Comparison of ENCODE assay signal across 8 mouse cellular contexts in the genomic region with DNA sequence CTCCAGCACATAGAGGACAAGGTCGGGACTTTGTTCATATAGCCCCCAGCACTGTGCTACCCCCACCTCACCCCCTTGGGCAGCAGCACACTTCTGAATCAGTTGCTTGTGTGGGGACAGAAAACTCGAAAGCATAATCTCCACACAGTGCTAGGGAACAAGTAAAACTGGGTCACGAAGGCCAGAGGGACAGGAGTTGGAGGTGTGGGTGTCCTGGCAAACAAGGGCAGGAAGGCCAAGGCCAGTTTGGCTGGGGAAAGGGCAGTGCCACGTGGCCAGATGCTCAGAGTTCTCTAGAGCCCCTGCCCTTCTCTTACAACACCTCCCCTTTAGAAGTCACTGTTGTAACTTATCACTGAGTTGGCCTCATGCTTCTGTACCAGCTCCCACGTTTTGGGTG. TPM values are rescaled to one million over a fixed set of nuclear protein-coding genes. Genes with fewer than 3 reads are reported as not detected.
DNase-seq lines count a peak whose midpoint lies in the region; ATAC-seq and TF ChIP-seq lines count a peak whose summit lies in the region.

No protein-coding gene starts in this region.

- peak; percentile 61 for TF ChIP-seq POLR2A in myocyte (IDR thresholded peaks at IDR 0.05; ENCODE audit: insufficient read length, low read depth)

- H3K4me3 ChIP-seq in heart, embryonic 10.5 days, result no peak overlapping the region
- H3K4me3 ChIP-seq in heart, embryonic 14.5 days (ENCODE audit: control insufficient read depth in 1 of 2, insufficient read depth in 1 of 2, low read depth in 1 of 2, low read length in 2 of 2), result peak overlapping the region in 1 of 2 experiments; percentile 6; a peak in 1 of 4 replicates
- H3K4me3 ChIP-seq in myocyte, result peak overlapping the region; percentile 94
- no peak overlapping the region for H3K4me3 ChIP-seq in midbrain, postnatal 0 days (ENCODE audit: low read depth, low read length)

- intact Hi-C loops in heart, postnatal 25 days (cut with DNase I), result loop anchor here (2.0 to 10.0 kb wide), 2 partner anchors 73 to 165 kb away; no protein-coding TSS in a partner anchor

- peak overlapping the region; percentile 95 for H3K9ac ChIP-seq in heart, embryonic 14.5 days (ENCODE audit: low read length)
- no peak overlapping the region for H3K9ac ChIP-seq in midbrain, postnatal 0 days (replicated peaks; ENCODE audit: low read length, poor library complexity, severe bottlenecking)

- H3ac ChIP-seq in myocyte (ENCODE audit: control insufficient read depth, insufficient read length), result peak overlapping the region; percentile 41

- no peaks in the 10 kb centered on the region for H3K27me3 ChIP-seq in heart, embryonic 10.5 days (ENCODE audit: insufficient read depth, poor library complexity, severe bottlenecking)
- H3K27me3 ChIP-seq in heart, embryonic 14.5 days (ENCODE audit: control insufficient read depth, insufficient read depth, low read length), result no peaks in the 10 kb centered on the region
- H3K27me3 ChIP-seq in myocyte (ENCODE audit: control insufficient read depth, insufficient read depth, insufficient read length), result no peaks in the 10 kb centered on the region
- H3K27me3 ChIP-seq in midbrain, postnatal 0 days (ENCODE audit: insufficient read depth, low read length), result no peaks in the 10 kb centered on the region

- H3K9me3 ChIP-seq in heart, embryonic 10.5 days, result no peaks in the 10 kb centered on the region
- H3K9me3 ChIP-seq in heart, embryonic 14.5 days (ENCODE audit: control insufficient read depth, low read length), result no peaks in the 10 kb centered on the region
- no peaks in the 10 kb centered on the region for H3K9me3 ChIP-seq in midbrain, postnatal 0 days (ENCODE audit: low read length)

- peaks cover 71% of the 10 kb centered on the region for H3K4me1 ChIP-seq in heart, embryonic 10.5 days
- peaks cover 22 to 71% of the 10 kb centered on the region in 2 experiments for H3K4me1 ChIP-seq in heart, embryonic 14.5 days (ENCODE audit: control insufficient read depth in 2 of 2, insufficient read depth in 2 of 2, low read length in 2 of 2)
- H3K4me1 ChIP-seq in midbrain, postnatal 0 days (ENCODE audit: insufficient read depth, low read length), result peaks cover 18% of the 10 kb centered on the region

- peak overlapping the region; percentile 91; the same call in 1 of the 2 replicates for H3K4me2 ChIP-seq in heart, embryonic 14.5 days (ENCODE audit: low read length)
- H3K4me2 ChIP-seq in myocyte (ENCODE audit: low read depth), result peak overlapping the region; percentile 97
- H3K4me2 ChIP-seq in midbrain, postnatal 0 days (ENCODE audit: low read depth, low read length, poor library complexity, severe bottlenecking), result no peak overlapping the region

- WGBS in heart, embryonic 10.5 days, result 59% methylated on average over 5 of the region's 5 CpGs
- 39% methylated on average over 5 of the region's 5 CpGs for whole genome bisulfite sequencing in heart, embryonic 14.5 days
- WGBS in midbrain, postnatal 0 days, result 66% methylated on average over 5 of the region's 5 CpGs

- H3K27ac ChIP-seq in heart, embryonic 10.5 days, result no peak overlapping the region
- no peak overlapping the region for H3K27ac ChIP-seq in heart, embryonic 14.5 days (replicated peaks in 1 of 2; ENCODE audit: control insufficient read depth in 1 of 2, insufficient read depth in 1 of 2, low read depth in 2 of 2, low read length in 2 of 2)
- H3K27ac ChIP-seq in midbrain, postnatal 0 days (ENCODE audit: low read depth, low read length), result no peak overlapping the region

- peaks cover 13% of the 10 kb centered on the region; the same call in 1 of the 2 replicates for H3K36me3 ChIP-seq in heart, embryonic 10.5 days
- peaks cover 10% of the 10 kb centered on the region; the same call in 1 of the 2 replicates for H3K36me3 ChIP-seq in heart, embryonic 14.5 days (ENCODE audit: control insufficient read depth, insufficient read depth, low read length)
- no peaks in the 10 kb centered on the region for H3K36me3 ChIP-seq in myocyte (ENCODE audit: control insufficient read depth, insufficient read depth)
- H3K36me3 ChIP-seq in midbrain, postnatal 0 days (ENCODE audit: insufficient read depth, low read length), result no peaks in the 10 kb centered on the region

- peaks cover 92% of the 10 kb centered on the region for H3K79me2 ChIP-seq in myocyte (ENCODE audit: control insufficient read depth, insufficient read depth)

- DNase-seq in heart, embryonic 10.5 days (ENCODE audit: low spot score), result peak; percentile 64
- DNase-seq in heart, postnatal 25 days (ENCODE audit: low spot score), result no peak
- peak; percentile 2 for DNase-seq in thymus, postnatal 14 days
- DNase-seq in thymus, postnatal 0 days (ENCODE audit: low spot score), result no peak
- DNase-seq in midbrain, postnatal 0 days (ENCODE audit: low spot score), result no peak

- TF ChIP-seq CTCF in midbrain, postnatal 0 days (IDR thresholded peaks at IDR 0.05), result no peak

- no peak for ATAC-seq in heart, embryonic 14.5 days (ENCODE audit: insufficient number of reproducible peaks, insufficient read depth, low FRiP score, low read depth)
- ATAC-seq in granulocyte monocyte progenitor cell, adult 5-6 weeks (replicated peaks; ENCODE audit: poor library complexity, severe bottlenecking), result no peak
- ATAC-seq in midbrain, postnatal 0 days (ENCODE audit: low FRiP score), result no peak

TF ChIP-seq in myocyte, 11 proteins besides CTCF, POLR2A, EP300 and RAD21:
- TF ChIP-seq POLR2AphosphoS2 (IDR thresholded peaks at IDR 0.05; ENCODE audit: insufficient read length, low read depth) (peak; percentile 66), MAX (IDR thresholded peaks at IDR 0.05; ENCODE audit: low read depth) (no peak)

RNA-seq across cellular contexts. Expression of gene Atf5, which starts 3.4 kb away (rescaled TPM):
- polyA plus RNA-seq in heart, embryonic 10.5 days (2016; fragmentation: Nextera tagmentation; extraction: Ambion mirVana), result 1.7 and 3.3 TPM in 2 replicates
- 10 to 100 TPM; 63.7 to 64.5 TPM for total RNA-seq in heart, postnatal 25 days (2021)
- polyA plus RNA-seq in thymus, postnatal 0 days (2015; fragmentation: Nextera tagmentation; extraction: Ambion mirVana), result 3.4 and 3.7 TPM in 2 replicates
- 1.8 and 1.9 TPM in 2 replicates for polyA plus RNA-seq in heart, embryonic 14.5 days (2014; fragmentation: Nextera tagmentation; extraction: Ambion mirVana)
- polyA plus RNA-seq in myocyte (2012; fragmentation: generic; extraction: Trizol), result 939 TPM
- total RNA-seq in granulocyte monocyte progenitor cell, adult 5-6 weeks (2014; fragmentation: Nextera tagmentation), result 5.6 and 8.5 TPM in 2 replicates
- total RNA-seq in granulocyte monocyte progenitor cell, adult 5-6 weeks (2017), result 3.8 and 6.8 TPM in 2 replicates
- 4.8 and 6.8 TPM in 2 replicates for total RNA-seq in midbrain, postnatal 0 days (2014; rRNA removed)
- polyA plus RNA-seq in midbrain, postnatal 0 days (2015; fragmentation: Nextera tagmentation; extraction: Ambion mirVana), result 3.4 and 3.7 TPM in 2 replicates

RNA-seq across cellular contexts. Expression of gene Il4i1, which starts 3.7 kb away (rescaled TPM):
- polyA plus RNA-seq in heart, embryonic 10.5 days (2016; fragmentation: Nextera tagmentation; extraction: Ambion mirVana), result 0.41 and 1.3 TPM in 2 replicates
- total RNA-seq in heart, postnatal 25 days (2021), result 1 to 10 TPM in 1 of 2 experiments, under 1 TPM in 1; 0.62 to 2.2 TPM
- polyA plus RNA-seq in thymus, postnatal 0 days (2015; fragmentation: Nextera tagmentation; extraction: Ambion mirVana), result 23.6 and 28.0 TPM in 2 replicates
- polyA plus RNA-seq in heart, embryonic 14.5 days (2014; fragmentation: Nextera tagmentation; extraction: Ambion mirVana), result 0.77 and 0.91 TPM in 2 replicates
- polyA plus RNA-seq in myocyte (2012; fragmentation: generic; extraction: Trizol), result 1.9 TPM
- 1.2 TPM in 1 of 2 replicates, not detected in the other for total RNA-seq in granulocyte monocyte progenitor cell, adult 5-6 weeks (2014; fragmentation: Nextera tagmentation)
- total RNA-seq in granulocyte monocyte progenitor cell, adult 5-6 weeks (2017), result 0.15 and 0.22 TPM in 2 replicates
- not detected in 2 replicates for total RNA-seq in midbrain, postnatal 0 days (2014; rRNA removed)
- polyA plus RNA-seq in midbrain, postnatal 0 days (2015; fragmentation: Nextera tagmentation; extraction: Ambion mirVana), result 0.62 and 1.1 TPM in 2 replicates

RNA-seq across cellular contexts. Expression of gene Nup62, which starts 4.0 kb away (rescaled TPM):
- 128 and 132 TPM in 2 replicates for polyA plus RNA-seq in heart, embryonic 10.5 days (2016; fragmentation: Nextera tagmentation; extraction: Ambion mirVana)
- total RNA-seq in heart, postnatal 25 days (2021), result 10 to 100 TPM; 26.0 to 28.6 TPM
- 88.1 and 109 TPM in 2 replicates for polyA plus RNA-seq in thymus, postnatal 0 days (2015; fragmentation: Nextera tagmentation; extraction: Ambion mirVana)
- polyA plus RNA-seq in heart, embryonic 14.5 days (2014; fragmentation: Nextera tagmentation; extraction: Ambion mirVana), result 41.5 and 41.7 TPM in 2 replicates
- polyA plus RNA-seq in myocyte (2012; fragmentation: generic; extraction: Trizol), result 77.0 TPM
- total RNA-seq in granulocyte monocyte progenitor cell, adult 5-6 weeks (2014; fragmentation: Nextera tagmentation), result 81.8 and 83.0 TPM in 2 replicates
- 120 and 167 TPM in 2 replicates for total RNA-seq in granulocyte monocyte progenitor cell, adult 5-6 weeks (2017)
- 51.4 and 65.9 TPM in 2 replicates for total RNA-seq in midbrain, postnatal 0 days (2014; rRNA removed)
- 45.8 and 46.9 TPM in 2 replicates for polyA plus RNA-seq in midbrain, postnatal 0 days (2015; fragmentation: Nextera tagmentation; extraction: Ambion mirVana)

RNA-seq across cellular contexts. Expression of gene Akt1s1, which starts 28.9 kb away (rescaled TPM):
- polyA plus RNA-seq in heart, embryonic 10.5 days (2016; fragmentation: Nextera tagmentation; extraction: Ambion mirVana), result 102 and 103 TPM in 2 replicates
- total RNA-seq in heart, postnatal 25 days (2021), result 10 to 100 TPM; 61.8 to 75.9 TPM
- 47.3 and 49.2 TPM in 2 replicates for polyA plus RNA-seq in thymus, postnatal 0 days (2015; fragmentation: Nextera tagmentation; extraction: Ambion mirVana)
- 33.4 and 61.6 TPM in 2 replicates for polyA plus RNA-seq in heart, embryonic 14.5 days (2014; fragmentation: Nextera tagmentation; extraction: Ambion mirVana)
- polyA plus RNA-seq in myocyte (2012; fragmentation: generic; extraction: Trizol), result 200 TPM
- 18.2 and 25.0 TPM in 2 replicates for total RNA-seq in granulocyte monocyte progenitor cell, adult 5-6 weeks (2014; fragmentation: Nextera tagmentation)
- total RNA-seq in granulocyte monocyte progenitor cell, adult 5-6 weeks (2017), result 22.8 and 26.5 TPM in 2 replicates
- 104 and 120 TPM in 2 replicates for total RNA-seq in midbrain, postnatal 0 days (2014; rRNA removed)
- polyA plus RNA-seq in midbrain, postnatal 0 days (2015; fragmentation: Nextera tagmentation; extraction: Ambion mirVana), result 89.1 and 91.0 TPM in 2 replicates

RNA-seq across cellular contexts. Expression of gene Tbc1d17, which starts 29.0 kb away (rescaled TPM):
- polyA plus RNA-seq in heart, embryonic 10.5 days (2016; fragmentation: Nextera tagmentation; extraction: Ambion mirVana), result 56.9 and 67.3 TPM in 2 replicates
- 10 to 100 TPM; 44.3 to 47.0 TPM for total RNA-seq in heart, postnatal 25 days (2021)
- polyA plus RNA-seq in thymus, postnatal 0 days (2015; fragmentation: Nextera tagmentation; extraction: Ambion mirVana), result 56.5 and 60.3 TPM in 2 replicates
- polyA plus RNA-seq in heart, embryonic 14.5 days (2014; fragmentation: Nextera tagmentation; extraction: Ambion mirVana), result 44.5 and 53.5 TPM in 2 replicates
- 53.8 TPM for polyA plus RNA-seq in myocyte (2012; fragmentation: generic; extraction: Trizol)
- 18.1 and 22.6 TPM in 2 replicates for total RNA-seq in granulocyte monocyte progenitor cell, adult 5-6 weeks (2014; fragmentation: Nextera tagmentation)
- 15.5 and 19.3 TPM in 2 replicates for total RNA-seq in granulocyte monocyte progenitor cell, adult 5-6 weeks (2017)
- total RNA-seq in midbrain, postnatal 0 days (2014; rRNA removed), result 79.7 and 129 TPM in 2 replicates
- 115 and 126 TPM in 2 replicates for polyA plus RNA-seq in midbrain, postnatal 0 days (2015; fragmentation: Nextera tagmentation; extraction: Ambion mirVana)

Comparison
In these comparisons a context has a peak if more than half of its experiments do, and no peak if none do; other contexts are left out.
1. DNase-seq: peak in heart, embryonic 10.5 days (single experiment) and thymus, postnatal 14 days (single experiment); none in heart, postnatal 25 days (single experiment), thymus, postnatal 0 days (single experiment) and midbrain, postnatal 0 days (single experiment).
2. RNA of gene Atf5, which starts 3.4 kb away (polyA plus RNA-seq): 939 TPM in myocyte (single experiment); 3.4 to 3.7 TPM in midbrain, postnatal 0 days, 3.4 to 3.7 TPM in thymus, postnatal 0 days, 1.7 to 3.3 TPM in heart, embryonic 10.5 days and 1.8 to 1.9 TPM in heart, embryonic 14.5 days; every median in the first group is over 100 times any median in the second.